Mouse (Mus musculus) splenic B cell, adult 2 months (primary cell): ENCODE data around the gene Trpm8.

Experiments
- DNase-seq: peaks from one replicate; pipeline ENCODE4 v3.0.0-alpha.2; 2011; ENCODE audit warnings: low read depth, low spot score
- H3K27me3 ChIP-seq: 2 replicates; pipeline ENCODE4 v1.6.1; 2012; ENCODE audit warnings: mild to moderate bottlenecking, low read length, moderate library complexity, mixed read lengths; ENCODE audit not compliant: control insufficient read depth, poor library complexity, insufficient read depth, severe bottlenecking
- H3K36me3 ChIP-seq: 2 replicates; pipeline ENCODE4 v1.6.1; 2012; ENCODE audit warnings: mild to moderate bottlenecking, low read length, moderate library complexity, mixed read lengths; ENCODE audit not compliant: control insufficient read depth, poor library complexity, insufficient read depth, severe bottlenecking

Gene Trpm8

DNA sequence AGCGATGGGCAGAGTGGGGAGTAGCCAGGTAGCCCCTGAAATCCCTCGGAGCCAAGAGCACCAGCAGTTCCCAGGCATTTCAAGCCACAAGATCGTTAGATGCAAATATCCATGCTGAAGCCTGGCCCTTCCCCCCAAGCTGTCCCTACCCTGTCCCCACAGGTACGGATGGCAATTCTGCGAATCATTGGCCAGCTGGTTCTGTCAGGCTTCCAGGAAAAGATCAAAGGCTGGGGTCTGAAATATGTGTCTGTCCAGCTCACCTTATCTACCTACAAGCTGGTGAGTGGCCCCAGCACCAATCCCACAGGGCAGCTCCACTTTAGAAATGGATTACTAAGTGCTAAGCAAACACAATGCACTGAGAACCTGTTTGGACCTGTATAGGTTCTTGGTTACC, 40.1 kb upstream of the Trpm8 start:
- no peaks in the 10 kb centered on the region for H3K27me3 ChIP-seq
- no peaks in the 10 kb centered on the region for H3K36me3 ChIP-seq
- no peak for DNase-seq

DNA sequence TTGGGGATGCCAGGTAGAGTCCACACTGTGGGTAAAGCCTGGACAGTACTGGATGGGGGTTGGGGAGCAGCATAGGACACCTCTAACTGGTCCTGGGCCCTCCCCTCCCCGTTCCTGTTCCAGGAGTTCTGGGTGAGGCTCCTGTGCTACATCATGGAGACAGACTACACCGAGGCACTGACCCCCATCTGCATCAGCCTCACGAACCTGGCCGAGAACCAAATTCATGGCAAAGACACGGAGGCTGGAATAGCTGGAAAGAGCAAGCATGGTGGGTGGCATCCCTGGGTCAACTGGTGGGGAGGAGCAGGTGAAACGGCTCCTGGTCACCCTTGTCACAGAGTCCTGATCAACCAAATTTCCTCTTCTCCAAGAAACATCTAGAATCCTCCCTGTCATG, 38.7 kb upstream of the Trpm8 start:
- Histone ChIP-seq H3K27me3 (no peaks in the 10 kb centered on the region), H3K36me3 (no peaks in the 10 kb centered on the region)
- no peak for DNase-seq

DNA sequence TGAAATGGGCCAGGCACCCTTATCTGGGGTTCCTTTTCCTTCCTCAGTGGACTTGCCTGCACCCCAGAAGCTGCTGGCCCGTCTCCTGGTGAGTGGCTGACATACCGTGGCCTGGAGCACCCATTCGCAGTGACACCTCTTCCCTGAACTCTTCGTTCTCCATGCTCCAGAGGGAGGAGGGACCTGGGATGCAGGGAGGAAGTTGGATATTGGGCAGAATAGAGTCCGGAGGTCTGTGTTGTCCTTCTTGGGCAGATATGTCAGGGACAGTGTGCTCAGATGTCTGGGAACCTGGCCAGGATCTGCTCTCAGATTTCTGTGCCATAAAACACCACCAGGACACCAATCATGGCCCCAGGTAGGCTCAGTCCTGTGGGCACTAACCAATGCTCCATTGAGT, 37.4 kb upstream of the Trpm8 start:
- no peak for DNase-seq
- H3K27me3 ChIP-seq, result no peaks in the 10 kb centered on the region
- no peaks in the 10 kb centered on the region for H3K36me3 ChIP-seq

DNA sequence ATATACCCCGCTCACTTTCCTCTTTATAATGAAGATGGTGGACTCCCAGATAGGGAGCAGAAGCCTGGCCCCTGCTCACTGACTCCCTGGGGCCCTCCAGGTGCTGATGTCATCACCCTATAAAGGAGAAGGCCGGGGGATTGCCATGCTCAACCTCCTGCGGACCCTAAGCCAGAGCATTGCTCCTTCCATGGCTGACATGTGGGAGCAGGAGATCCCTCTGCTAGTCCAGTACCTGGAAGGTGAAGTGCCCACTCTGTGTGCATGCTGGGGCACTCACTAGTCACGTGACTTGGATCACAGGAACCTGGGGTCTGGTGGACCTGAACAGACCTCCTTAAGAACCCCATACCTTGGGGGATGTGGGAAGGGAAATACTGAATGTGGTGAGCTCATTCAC, 36.9 kb upstream of the Trpm8 start:
- no peaks in the 10 kb centered on the region for H3K27me3 ChIP-seq
- H3K36me3 ChIP-seq, result no peaks in the 10 kb centered on the region
- DNase-seq, result no peak

DNA sequence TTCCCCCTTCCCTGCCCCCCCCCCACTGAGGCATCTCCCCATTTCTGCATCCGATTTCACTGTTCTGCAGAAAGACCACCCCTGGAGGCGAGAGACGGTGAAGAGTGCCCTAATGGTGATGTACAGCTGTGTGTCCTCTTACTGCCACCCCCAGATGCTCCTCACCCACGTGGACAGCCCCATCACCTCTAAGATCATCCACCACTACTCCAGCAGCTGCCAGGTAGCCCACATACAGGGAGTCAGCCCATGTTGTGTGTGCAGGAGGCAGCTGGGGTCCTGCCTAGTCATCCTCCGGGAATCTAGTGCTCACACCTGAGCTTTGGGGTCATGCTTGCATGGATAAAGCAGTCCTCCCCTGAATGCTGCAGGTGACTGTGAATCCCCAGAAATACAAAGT, 33.6 kb upstream of the Trpm8 start:
- no peaks in the 10 kb centered on the region for H3K27me3 ChIP-seq
- H3K36me3 ChIP-seq, result no peaks in the 10 kb centered on the region
- DNase-seq, result no peak

DNA sequence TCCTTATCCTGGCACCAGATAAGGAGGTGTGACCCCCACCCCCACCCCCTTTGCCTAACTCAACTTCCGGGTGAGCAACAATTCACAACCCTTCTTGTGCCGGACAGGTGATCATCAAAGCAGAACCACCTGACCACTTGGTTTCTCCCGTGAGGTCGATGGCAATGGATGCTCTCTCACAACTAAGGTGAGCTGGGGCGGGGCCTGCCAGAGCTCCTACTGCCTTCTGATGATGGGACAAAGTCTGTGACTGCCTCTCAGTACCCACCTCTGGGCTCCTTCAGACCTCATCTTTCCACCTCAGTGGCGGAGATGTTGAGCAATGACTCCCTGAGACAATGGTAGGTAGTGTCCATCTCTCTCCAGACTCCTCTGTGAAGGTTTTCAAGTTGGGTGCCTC, 31.6 kb upstream of the Trpm8 start:
- DNase-seq, result no peak
- Histone ChIP-seq H3K27me3 (no peaks in the 10 kb centered on the region), H3K36me3 (no peaks in the 10 kb centered on the region)

DNA sequence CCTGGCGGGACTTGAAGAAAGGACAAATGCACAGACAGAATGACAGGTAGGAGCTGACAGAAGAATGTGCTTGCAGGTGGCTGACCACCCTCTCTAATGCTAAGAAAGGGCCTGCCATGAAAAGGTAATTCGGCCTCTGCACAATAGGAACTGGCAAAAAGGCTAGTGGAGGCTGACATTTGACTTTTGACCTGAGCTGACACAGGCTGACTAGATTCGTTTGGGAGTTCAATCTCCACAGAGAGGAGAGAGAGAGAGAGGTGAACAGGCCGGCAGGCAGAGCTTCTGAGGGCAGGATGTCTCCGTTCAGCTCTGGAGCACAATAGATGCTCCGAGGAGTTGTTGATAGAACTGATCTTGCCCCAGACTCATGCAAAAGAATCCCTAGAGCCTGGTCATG, 31.1 kb upstream of the Trpm8 start:
- DNase-seq, result no peak
- Histone ChIP-seq H3K36me3 (no peaks in the 10 kb centered on the region), H3K27me3 (no peaks in the 10 kb centered on the region)

DNA sequence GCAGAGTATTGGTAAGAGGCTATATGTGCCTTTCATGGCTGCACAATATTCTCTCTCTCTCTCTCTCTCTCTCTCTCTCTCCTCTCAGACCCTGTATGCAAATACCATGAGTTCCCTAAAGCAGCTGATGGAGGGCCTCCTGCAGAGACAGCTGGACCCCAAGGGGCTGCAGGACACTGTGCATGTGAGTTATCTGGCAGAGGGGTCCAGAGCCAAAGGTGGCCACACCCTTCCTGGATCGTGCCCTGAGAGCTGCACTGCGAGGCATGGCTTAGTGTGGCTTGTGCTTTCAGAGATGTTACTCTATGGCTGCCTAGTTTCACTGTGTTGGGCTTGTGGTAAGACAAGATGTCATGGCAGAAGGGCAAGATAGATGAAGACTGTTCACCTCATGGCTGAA, 29.8 kb upstream of the Trpm8 start:
- DNase-seq, result no peak
- Histone ChIP-seq H3K27me3 (no peaks in the 10 kb centered on the region), H3K36me3 (no peaks in the 10 kb centered on the region)

DNA sequence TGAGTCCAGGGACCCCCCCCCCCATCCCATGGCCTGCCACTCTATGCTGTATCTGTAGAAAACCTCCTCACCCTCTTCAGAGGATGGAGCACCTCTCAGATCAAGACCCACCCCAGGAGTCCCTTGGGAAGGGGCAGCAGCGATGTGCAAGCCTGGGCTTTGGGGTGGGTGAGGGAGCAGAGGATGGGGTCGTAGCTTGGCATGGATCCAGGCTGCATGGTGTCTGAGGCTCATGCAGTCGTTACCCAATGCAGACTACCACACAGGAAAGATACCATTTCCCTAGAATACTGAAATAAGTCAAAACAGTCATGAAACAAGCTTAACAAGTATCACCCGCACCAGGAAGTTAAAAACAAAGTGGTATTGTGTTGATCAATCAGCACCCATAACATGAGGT, 28.8 kb upstream of the Trpm8 start:
- no peaks in the 10 kb centered on the region for H3K36me3 ChIP-seq
- no peak for DNase-seq
- H3K27me3 ChIP-seq, result no peaks in the 10 kb centered on the region

DNA sequence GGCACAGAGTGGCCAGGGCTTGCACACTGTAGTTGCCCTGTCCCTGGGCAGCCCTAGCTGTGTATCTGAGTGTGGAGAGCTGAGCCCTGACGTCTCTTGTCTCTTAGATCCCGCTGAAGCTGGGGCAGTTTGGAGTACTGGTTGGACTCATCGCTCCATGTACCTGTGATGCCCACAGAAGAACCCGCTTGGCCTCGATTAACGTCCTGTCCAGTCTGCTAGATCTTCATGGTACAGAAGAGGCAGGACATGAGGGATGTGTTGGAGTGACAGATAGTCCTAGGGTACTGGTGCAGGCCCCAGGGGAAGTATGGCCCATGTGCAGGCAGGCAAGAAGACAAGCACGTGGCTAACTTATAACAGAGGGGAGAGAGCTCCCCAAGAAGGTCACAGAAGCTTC, 27.9 kb upstream of the Trpm8 start:
- H3K27me3 ChIP-seq, result no peaks in the 10 kb centered on the region
- no peaks in the 10 kb centered on the region for H3K36me3 ChIP-seq
- DNase-seq, result no peak

DNA sequence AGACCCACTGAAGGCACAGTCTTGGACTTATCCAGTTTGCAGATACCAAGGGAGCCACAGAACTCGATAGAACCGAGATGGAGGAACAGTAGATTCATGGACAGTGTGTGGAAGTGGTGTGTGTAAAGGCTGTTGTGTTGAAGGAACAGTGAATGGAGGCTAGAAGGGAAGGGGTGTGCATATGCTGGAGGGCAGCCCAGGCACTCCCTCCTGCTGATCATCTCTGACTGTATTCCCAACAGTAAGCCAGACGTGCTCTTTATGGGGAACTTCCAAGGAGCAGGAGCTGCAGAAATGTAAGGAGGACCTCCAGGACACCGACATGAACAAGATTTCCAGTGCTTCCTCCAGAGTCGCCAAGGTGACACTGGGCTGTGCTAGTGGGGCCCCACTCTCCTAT, 27.4 kb upstream of the Trpm8 start:
- no peak for DNase-seq
- H3K27me3 ChIP-seq, result no peaks in the 10 kb centered on the region
- H3K36me3 ChIP-seq, result no peaks in the 10 kb centered on the region

DNA sequence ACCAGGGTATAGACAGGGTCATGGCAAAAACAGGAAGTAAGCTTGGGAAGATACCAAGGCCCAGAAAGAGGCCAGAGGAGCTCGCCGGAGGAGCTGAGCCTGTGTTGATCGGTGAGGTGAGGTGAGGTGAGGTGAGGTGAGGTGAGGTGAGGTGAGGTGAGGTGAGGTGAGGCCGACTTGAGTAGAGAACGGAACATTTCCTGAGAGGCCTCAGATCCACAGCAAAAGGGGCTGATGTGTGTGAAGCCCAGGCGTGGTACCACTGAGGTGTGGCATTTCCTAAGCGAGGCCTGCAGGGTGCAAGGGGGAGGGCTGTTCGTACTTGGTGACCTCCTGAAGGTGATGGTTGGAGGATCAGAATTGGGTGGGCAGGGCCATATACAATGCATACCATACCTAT, 24.4 kb upstream of the Trpm8 start:
- peak; percentile 59 for DNase-seq
- Histone ChIP-seq H3K27me3 (no peaks in the 10 kb centered on the region), H3K36me3 (no peaks in the 10 kb centered on the region)

DNA sequence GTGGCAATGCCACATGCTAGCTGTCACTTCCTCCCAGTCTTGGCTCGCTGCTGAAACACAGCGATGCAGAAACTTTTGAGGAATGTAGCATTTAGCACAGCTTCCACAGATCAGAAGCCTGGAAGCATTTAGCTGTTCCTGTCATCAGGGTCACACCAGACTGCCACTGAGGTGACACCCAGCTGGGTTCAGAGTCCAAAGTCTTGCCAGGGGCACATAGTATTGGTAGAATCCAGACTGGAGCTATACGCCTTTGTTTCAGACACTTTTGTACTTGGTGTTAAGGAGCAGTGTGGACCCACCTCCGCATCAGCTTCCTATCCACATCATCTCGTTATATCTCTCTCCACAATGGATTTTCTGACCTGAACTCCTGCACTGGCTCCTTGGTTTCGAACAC, 23.9 kb upstream of the Trpm8 start:
- no peaks in the 10 kb centered on the region for H3K27me3 ChIP-seq
- no peaks in the 10 kb centered on the region for H3K36me3 ChIP-seq
- DNase-seq, result no peak

DNA sequence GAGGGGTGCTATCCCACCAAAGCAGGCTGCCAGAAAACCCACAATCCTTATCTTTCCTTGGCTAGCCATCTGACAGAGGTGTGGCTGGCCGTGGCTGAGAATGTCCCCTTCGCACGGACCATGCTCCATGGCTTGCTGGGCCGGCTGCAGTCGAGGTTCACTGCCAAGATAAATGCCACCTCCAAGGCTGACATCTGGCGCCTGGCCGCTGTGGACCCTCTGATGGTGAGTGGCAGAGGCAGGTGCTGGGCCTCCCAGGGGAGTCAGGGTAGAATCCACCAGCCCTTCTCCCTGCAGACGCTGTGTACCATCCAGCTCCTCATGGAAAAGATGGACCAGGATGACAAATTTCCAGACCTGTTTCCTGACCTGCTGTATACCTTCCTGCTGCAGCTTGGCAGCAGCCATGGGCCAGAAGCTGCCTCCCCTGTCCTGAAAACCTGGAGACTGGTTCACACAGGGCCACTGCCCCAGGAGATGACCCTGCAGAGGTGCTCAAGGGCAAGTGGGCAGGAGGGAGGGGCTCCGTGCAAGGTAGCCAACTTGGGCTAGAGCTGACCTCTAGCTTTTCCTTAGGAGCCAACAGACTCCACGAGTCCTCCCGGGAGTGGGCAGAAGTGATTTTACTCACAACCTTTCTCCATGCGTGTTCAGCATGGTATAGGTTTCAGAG, 22.5 kb upstream of the Trpm8 start:
- Histone ChIP-seq H3K36me3 (no peaks in the 10 kb centered on the region), H3K27me3 (no peaks in the 10 kb centered on the region)
- no peak for DNase-seq

DNA sequence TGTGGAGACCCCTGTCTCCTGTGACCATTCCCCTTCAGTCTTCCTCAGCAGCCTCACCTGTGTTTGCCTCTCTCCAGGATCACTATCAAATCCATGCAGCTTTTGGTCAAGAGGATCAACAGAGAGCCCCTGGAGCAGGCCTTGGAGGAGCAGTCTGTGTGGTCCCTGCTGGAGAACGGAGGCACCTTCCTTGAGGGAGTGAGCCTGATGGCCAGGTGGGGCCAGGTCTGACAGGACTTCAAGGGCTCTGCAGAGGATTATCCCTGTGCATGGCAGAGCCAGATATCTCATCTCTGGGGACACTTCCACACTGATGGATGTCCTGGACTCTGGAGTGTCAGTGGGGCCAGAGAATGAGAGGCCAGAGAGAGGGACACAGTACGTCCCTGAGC, 22.0 kb upstream of the Trpm8 start:
- DNase-seq, result no peak
- Histone ChIP-seq H3K36me3 (no peaks in the 10 kb centered on the region), H3K27me3 (no peaks in the 10 kb centered on the region)

DNA sequence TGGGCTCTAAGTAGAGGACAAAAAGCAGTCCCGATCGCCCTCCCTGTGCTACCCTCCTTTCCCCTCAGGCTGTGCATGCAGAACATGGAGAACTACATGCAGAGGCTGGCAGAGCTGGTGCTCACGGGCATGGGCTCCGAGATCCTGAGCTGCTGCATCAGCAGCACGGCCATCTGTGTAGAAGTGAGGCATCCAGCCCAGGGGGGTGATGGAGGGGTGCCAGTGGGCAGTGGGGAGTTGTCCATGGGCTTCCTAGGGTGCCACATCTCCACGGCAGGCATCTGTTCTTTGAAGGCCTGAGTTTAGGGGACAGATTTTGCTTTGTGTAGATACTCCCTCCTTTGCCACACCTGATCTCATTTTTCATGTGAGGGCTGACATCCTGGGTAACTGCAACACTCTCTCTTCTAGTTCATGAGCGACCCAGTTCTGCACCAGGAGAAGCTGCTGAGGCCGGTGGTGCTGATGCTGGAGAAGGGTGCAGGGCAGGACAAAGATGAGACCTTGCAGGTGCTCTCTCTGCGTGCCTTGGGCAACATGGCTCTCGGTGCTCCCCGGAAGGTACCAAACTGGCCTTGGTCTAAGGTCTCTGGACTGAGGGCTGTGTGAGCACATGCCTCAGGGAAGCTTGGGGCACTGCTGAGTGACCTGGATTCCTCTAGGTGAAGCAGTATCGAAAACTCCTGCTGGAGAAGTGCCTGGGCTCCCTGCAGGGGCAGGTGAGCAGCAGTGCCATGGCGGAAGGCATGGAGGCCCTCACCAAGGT, 21.3 kb upstream of the Trpm8 start:
- no peaks in the 10 kb centered on the region for H3K27me3 ChIP-seq
- no peak for DNase-seq
- no peaks in the 10 kb centered on the region for H3K36me3 ChIP-seq
